Mouse (Mus musculus) MEL (cell line): ENCODE results near the gene Acacb. TPM values are rescaled to one million over a fixed set of nuclear protein-coding genes. Genes with fewer than 3 reads are reported as not detected.

Experiments used
- DNase-seq: peaks from one replicate; pipeline ENCODE4 v3.0.0; 2011; ENCODE audit warnings: low read depth, low spot score
- H3K27ac ChIP-seq: 2 replicates; pipeline ENCODE4 v1.5.1; 2012; ENCODE audit warnings: low read depth, mild to moderate bottlenecking, control low read depth, low read length, moderate library complexity; ENCODE audit not compliant: control insufficient read depth
- H3K27me3 ChIP-seq, 2 experiments: fragments of 150-350 bp in 1 of 2; sonication (generic) in 1 of 2; 2 replicates each; pipeline ENCODE4 v1.6.1; 2012; ENCODE audit warnings: low read length in 2 of 2, mild to moderate bottlenecking in 2 of 2, improper control_type of control experiment in 1 of 2, moderate library complexity in 1 of 2; ENCODE audit not compliant: insufficient read depth in 2 of 2, control insufficient read depth in 1 of 2
- H3K36me3 ChIP-seq, 2 experiments: 2 replicates each; pipeline ENCODE4 v1.6.1; 2012 to 2014; ENCODE audit warnings: low read length in 2 of 2, improper control_type of control experiment in 1 of 2, inconsistent platforms in 1 of 2, mild to moderate bottlenecking in 1 of 2; ENCODE audit not compliant: insufficient read depth in 2 of 2, control insufficient read depth in 1 of 2
- H3K4me1 ChIP-seq, 2 experiments: fragments of 150-350 bp in 1 of 2; sonication (generic) in 1 of 2; 2 replicates each; pipeline ENCODE4 v1.6.1; 2012; ENCODE audit warnings: low read length in 2 of 2, improper control_type of control experiment in 1 of 2, mild to moderate bottlenecking in 1 of 2; ENCODE audit not compliant: insufficient read depth in 2 of 2, control insufficient read depth in 1 of 2
- H3K4me3 ChIP-seq, 2 experiments: fragments of 150-350 bp in 1 of 2; sonication (generic) in 1 of 2; 2 replicates each; pipeline ENCODE4 v1.5.1; 2012; ENCODE audit warnings: low read depth in 2 of 2, low read length in 2 of 2, mild to moderate bottlenecking in 2 of 2, moderate library complexity in 2 of 2, control low read depth in 1 of 2, improper control_type of control experiment in 1 of 2; ENCODE audit not compliant: control insufficient read depth in 1 of 2, insufficient read depth in 1 of 2
- H3K79me2 ChIP-seq: 2 replicates; pipeline ENCODE4 v1.6.1; 2012; ENCODE audit warnings: mild to moderate bottlenecking, low read length, moderate library complexity; ENCODE audit not compliant: control insufficient read depth, poor library complexity, insufficient read depth
- H3K9ac ChIP-seq: 2 replicates; pipeline ENCODE4 v1.6.1; 2012; ENCODE audit warnings: low read depth, mild to moderate bottlenecking, control low read depth, low read length, moderate library complexity; ENCODE audit not compliant: control insufficient read depth, poor library complexity, severe bottlenecking
- H3K9me3 ChIP-seq: fragments of 150-350 bp; sonication (generic); replicated peaks from 2 replicates; pipeline ENCODE4 v1.6.1; 2012; ENCODE audit warnings: mild to moderate bottlenecking, low read length, improper control_type of control experiment, moderate library complexity; ENCODE audit not compliant: insufficient read depth
- CTCF ChIP-seq, 3 experiments: IDR thresholded peaks in 2 of 3; conservative IDR thresholded peaks in 1 of 3; 2 replicates each; pipeline ENCODE4 v1.5.1; 2011 to 2012; ENCODE audit warnings: low read length in 3 of 3, low read depth in 2 of 3, mild to moderate bottlenecking in 2 of 3, improper control_type of control experiment in 1 of 3, inconsistent platforms in 1 of 3, mixed read lengths in 1 of 3, moderate library complexity in 1 of 3; ENCODE audit not compliant: control insufficient read depth in 1 of 3, insufficient read depth in 1 of 3, poor library complexity in 1 of 3, severe bottlenecking in 1 of 3
- EP300 ChIP-seq, 2 experiments: IDR thresholded peaks; 2 replicates each; pipeline ENCODE4 v1.6.1; 2011; ENCODE audit warnings: improper control_type of control experiment in 2 of 2, low read length in 2 of 2, low read depth in 1 of 2, mild to moderate bottlenecking in 1 of 2
- MAZ ChIP-seq: IDR thresholded peaks from 2 replicates; pipeline ENCODE4 v1.6.1; 2012; ENCODE audit warnings: low read depth, mild to moderate bottlenecking, inconsistent platforms, low read length, improper control_type of control experiment
- MYB ChIP-seq: IDR thresholded peaks from 2 replicates; pipeline ENCODE4 v1.6.1; 2011; ENCODE audit warnings: mild to moderate bottlenecking, low read depth, low read length, improper control_type of control experiment
- MYC ChIP-seq: IDR thresholded peaks from 2 replicates; pipeline ENCODE4 v1.6.1; 2011; ENCODE audit warnings: low read depth, mild to moderate bottlenecking, low read length, improper control_type of control experiment, moderate library complexity
- RCOR1 ChIP-seq: IDR thresholded peaks from 2 replicates; pipeline ENCODE4 v1.6.1; 2012; ENCODE audit warnings: low read depth, mild to moderate bottlenecking, inconsistent platforms, low read length, improper control_type of control experiment
- SIN3A ChIP-seq: IDR thresholded peaks from 2 replicates; pipeline ENCODE4 v1.6.1; 2012; ENCODE audit warnings: low read length, improper control_type of control experiment, inconsistent platforms
- USF1 ChIP-seq: IDR thresholded peaks from 2 replicates; pipeline ENCODE4 v1.6.1; 2014; ENCODE audit warnings: low read depth, mild to moderate bottlenecking, inconsistent platforms, low read length, improper control_type of control experiment, moderate library complexity
- ZNF384 ChIP-seq: IDR thresholded peaks from 2 replicates; pipeline ENCODE4 v1.6.1; 2012; ENCODE audit warnings: low read depth, mild to moderate bottlenecking, inconsistent platforms, low read length, improper control_type of control experiment
- polyA plus RNA-seq, 2 experiments: library from polyadenylated mRNA; stranded (reverse) in 1 of 2; unstranded in 1 of 2; fragments of >175 nt in 1 of 2; fragments of >200 nt in 1 of 2; gene quantifications; 2 replicates each; pipeline versions ENCODE4 v1.2.1 to v1.2.4; 2012; ENCODE audit warnings: low replicate concordance in 2 of 2, low read depth in 1 of 2; ENCODE audit not compliant: insufficient read length in 2 of 2, insufficient read depth in 1 of 2, missing spikeins in 1 of 2
- total RNA-seq: library from RNA; depleted of rRNA; stranded (reverse); fragments of 300-350 nt; gene quantifications from 2 replicates; pipeline ENCODE4 v1.2.3, GENCODE M21; 2012

Gene Acacb
- total and polyA plus RNA-seq, 3 experiments = 2.0 to 5.3 TPM; not detected in 1

DNA sequence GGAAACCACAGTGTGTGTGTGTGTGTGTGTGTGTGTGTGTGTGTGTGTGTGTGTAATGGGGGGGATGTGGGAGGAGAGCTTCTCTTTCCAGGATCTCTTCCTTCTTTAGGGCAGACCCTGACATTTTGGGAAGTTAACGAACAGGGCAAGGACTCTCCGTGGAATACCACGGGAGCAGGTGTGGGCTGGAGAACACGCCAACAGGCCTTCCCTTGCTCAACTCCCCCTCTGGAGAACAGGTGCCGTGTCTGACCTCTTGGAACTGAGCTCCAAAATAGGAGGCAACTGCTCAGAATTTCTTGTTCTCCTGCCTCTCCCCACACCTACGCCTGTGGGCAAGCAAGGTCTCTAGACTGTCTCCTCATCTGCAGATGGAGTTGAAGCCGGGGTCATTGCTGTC lies 123.2 kb downstream of the Acacb start:
- Histone ChIP-seq H3K27me3 (no peaks in the 10 kb centered on the region), H3K9me3 (no peaks in the 10 kb centered on the region), H3K9ac (no peak overlapping the region), H3K36me3 (no peaks in the 10 kb centered on the region; a peak in 1 of 4 replicates)
- DNase-seq = no peak
- no peak for TF ChIP-seq MYB
- TF ChIP-seq CTCF (IDR thresholded peaks at IDR 0.05 in 2 of 3, conservative IDR thresholded peaks at IDR 0.05 in 1 of 3; ENCODE audit: control insufficient read depth in 1 of 3, insufficient read depth in 1 of 3, low read depth in 2 of 3, low read length in 3 of 3, poor library complexity in 1 of 3, severe bottlenecking in 1 of 3) = no peak
- TF ChIP-seq SIN3A = no peak
- no peak for TF ChIP-seq RCOR1
- TF ChIP-seq, all 39 proteins: peak for 0
- Histone ChIP-seq H3K79me2 (no peaks in the 10 kb centered on the region), H3K4me3 (no peak overlapping the region), H3K4me1 (peaks cover 3 to 12% of the 10 kb centered on the region in 2 experiments; a peak in 3 of 4 replicates), H3K27ac (no peak overlapping the region)

DNA sequence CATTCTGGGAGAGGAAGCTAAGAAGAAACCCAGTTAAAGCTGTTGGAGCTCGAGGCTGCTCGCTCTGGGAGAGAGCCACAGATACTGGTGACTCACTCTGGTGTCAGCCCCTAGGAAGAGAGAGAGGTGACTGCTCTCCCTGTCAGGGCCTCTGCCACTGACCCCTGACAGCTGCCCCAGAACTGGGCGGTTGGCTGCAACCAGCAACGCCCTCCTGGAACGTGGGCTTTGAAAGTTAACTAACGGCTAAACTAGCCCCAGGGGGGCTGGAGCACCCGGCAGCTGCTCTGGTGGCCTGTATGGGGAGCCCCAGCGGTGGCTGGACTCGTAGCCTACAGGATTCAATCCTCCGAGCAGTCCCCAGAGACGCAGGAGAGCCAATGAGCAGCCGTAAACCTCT lies 123.6 kb downstream of the Acacb start:
- H3K36me3 ChIP-seq = no peaks in the 10 kb centered on the region; a peak in 1 of 4 replicates
- no peaks in the 10 kb centered on the region for H3K9me3 ChIP-seq
- H3K79me2 ChIP-seq = no peaks in the 10 kb centered on the region
- no peak overlapping the region for H3K4me3 ChIP-seq
- H3K27me3 ChIP-seq = no peaks in the 10 kb centered on the region; a peak in 1 of 4 replicates
- H3K4me1 ChIP-seq = peaks cover 3 to 12% of the 10 kb centered on the region in 2 experiments; a peak in 3 of 4 replicates
- no peak overlapping the region for H3K9ac ChIP-seq
- TF ChIP-seq EP300 (IDR thresholded peaks at IDR 0.05; ENCODE audit: low read depth in 1 of 2, low read length in 2 of 2) = 0 out of 4 replicates have a peak, but pooled peaks of 1 of the 2 experiments have one; percentile 10
- no peak for TF ChIP-seq MYC
- TF ChIP-seq USF1 = no peak
- TF ChIP-seq, all 39 proteins: peak for 1
- DNase-seq = peak; percentile 43
- H3K27ac ChIP-seq = no peak overlapping the region

DNA sequence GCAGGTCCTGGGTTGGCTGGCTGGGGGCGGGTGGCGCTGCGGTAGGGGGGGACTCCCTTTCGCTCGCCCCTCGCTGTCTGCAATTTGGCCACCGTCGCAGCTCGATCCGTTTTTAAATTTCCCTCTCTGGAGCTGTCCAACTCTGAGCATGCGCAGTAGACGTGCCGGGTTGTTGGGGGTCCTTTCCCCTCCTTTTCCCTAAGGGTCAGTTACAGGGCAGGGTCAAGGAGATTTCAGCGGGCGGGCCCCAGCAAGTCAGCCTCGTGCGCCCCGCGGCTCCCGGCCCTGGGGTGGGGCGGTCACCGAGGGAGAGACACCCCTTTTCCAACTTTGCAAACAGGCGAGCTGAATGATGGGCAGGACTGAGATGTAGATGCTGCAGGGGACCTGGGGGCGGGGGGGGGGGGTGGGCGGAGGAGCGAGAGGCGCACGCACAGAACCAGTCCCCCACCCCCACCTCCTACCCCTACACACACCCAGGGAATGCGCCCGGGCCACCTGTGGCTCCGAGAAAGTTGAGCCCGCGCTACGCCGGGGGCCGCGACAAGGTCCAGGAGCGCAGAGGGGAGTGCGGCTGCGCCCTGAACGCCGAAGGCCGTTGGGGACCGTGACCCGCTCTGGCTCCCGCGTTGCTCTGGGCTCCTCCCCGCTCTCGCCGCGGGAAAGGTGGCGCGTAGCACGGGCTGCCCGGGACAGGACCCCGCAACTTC lies 127.5 kb downstream of the Acacb start, which contains the start of gene Foxn4:
TSS of gene Foxn4 (minus strand) at position 115 of the 710 bp plus-strand sequence.
- peaks cover 0 to 8% of the 10 kb centered on the region in 2 experiments; a peak in 1 of 4 replicates for H3K4me1 ChIP-seq
- no peak within 1 kb of the TSS for H3K4me3 ChIP-seq
- DNase-seq = no peak
- TF ChIP-seq ZNF384 (no peak), MAZ (no peak)
- no peaks in the 10 kb centered on the region for H3K36me3 ChIP-seq
- no peak within 1 kb of the TSS for H3K27ac ChIP-seq
- no peak within 1 kb of the TSS for H3K9ac ChIP-seq
- no peaks in the 10 kb centered on the region for H3K9me3 ChIP-seq
- H3K79me2 ChIP-seq = no peaks in the 10 kb centered on the region
- H3K27me3 ChIP-seq = peaks cover 1 to 5% of the 10 kb centered on the region in 2 experiments; a peak in 2 of 4 replicates
